Mouse (Mus musculus) embryo, embryonic 11 days (tissue): ENCODE data around the gene Pzp.

ENCODE experiments used
- DNase-seq: peaks from one replicate; pipeline ENCODE4 v3.0.0-alpha.2; 2015

Gene Pzp

DNA sequence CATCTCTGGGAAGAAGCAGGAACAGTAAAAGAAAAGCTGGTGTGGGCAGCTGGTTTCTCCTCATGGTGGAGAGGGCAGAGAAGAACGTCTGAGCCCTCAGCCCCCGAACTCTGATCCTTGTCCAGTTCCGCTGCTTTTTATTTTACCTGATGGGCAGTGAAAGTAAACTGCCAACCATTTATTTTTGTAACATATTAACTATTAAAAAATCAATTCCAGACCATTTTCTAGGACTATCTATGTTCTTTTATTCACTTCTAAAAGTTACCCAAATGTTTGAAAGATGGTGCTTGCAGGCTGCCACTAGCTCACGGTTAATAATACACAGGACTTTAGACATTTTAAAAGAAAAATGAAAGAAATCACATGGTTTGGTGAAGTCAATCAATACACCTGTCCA is at the start of gene Pzp:
Pzp (minus strand) TSS at position 120 of the 400 bp plus-strand sequence.
- no peak for DNase-seq

GRCm38 (mm10) chr6:128566589-128566988 is 40.1 kb upstream of the Pzp start:
- DNase-seq, result no peak

- no peak for DNase-seq
Measured at GRCm38 (mm10) chr6:128554049-128554448, 27.5 kb upstream of the Pzp start.

DNA sequence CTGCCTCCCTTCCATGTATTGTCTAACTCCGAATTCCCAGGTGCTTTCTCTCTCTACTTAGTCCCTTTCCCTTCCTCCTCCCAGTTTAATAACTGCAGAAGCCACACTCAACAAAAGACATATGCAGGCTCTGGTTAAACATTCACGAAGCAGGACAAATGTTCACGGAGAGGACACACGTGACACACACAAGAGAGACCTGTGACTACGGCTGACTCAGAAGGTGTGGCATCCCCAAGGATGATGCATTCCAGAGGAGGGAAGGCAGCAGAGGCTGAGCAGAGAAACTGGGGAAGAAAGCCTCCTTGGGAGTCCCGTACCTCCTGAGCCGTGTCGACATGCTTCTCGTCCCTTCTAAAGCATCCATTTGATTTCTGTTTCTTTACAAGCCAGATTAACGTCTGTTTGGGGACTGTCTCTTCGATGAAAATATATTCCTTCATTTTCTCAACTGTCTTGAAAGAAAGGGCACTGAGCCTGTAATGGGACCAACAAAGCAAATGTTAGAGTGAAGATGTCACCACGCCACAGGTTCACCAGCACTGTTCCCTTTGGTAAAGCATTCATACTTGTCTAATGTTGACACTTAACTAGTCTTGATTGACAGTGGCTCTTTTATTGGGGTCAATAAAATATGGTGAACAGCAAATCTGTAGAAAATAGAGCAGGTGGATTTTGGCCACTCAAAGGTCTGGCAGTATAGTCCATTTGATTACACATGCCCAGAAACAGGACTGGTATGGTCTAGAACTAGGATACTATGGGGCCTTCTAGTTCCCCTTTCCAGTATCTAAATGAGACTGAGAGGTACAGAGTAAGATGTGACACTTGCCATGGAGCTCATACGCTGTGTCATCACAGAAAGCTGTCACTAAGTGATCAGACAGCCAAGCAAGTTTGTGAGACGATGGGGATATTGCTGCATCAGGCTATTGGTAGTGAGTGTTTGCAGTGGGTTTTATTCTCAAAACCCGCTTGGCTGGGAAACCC is 23.2 kb upstream of the Pzp start:
- DNase-seq, result no peak

- no peak for DNase-seq
Measured at GRCm38 (mm10) chr6:128548532-128548931, 22.0 kb upstream of the Pzp start.

GRCm38 (mm10) chr6:128545402-128545801 is 18.9 kb upstream of the Pzp start:
- DNase-seq, result no peak

DNA sequence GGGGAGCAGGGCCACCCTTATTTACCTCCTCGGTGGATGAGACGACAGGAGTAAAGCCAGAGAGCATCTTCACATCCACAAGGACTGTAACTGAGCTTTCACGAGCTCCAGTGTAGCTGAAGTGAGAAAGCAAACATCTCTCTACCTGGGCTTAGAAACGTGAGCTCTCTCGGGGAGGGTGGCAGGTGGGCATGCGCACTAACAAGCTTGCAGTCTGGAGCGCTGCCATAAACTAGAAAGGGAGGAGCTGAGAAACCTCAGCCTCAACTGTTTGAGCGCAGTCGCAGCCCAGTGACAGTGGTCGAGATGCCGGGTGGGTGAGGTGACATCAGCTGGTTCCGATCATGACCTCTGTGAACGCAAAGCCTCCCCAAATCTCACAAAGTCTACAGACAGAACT is 16.7 kb upstream of the Pzp start:
- DNase-seq, result no peak

DNA sequence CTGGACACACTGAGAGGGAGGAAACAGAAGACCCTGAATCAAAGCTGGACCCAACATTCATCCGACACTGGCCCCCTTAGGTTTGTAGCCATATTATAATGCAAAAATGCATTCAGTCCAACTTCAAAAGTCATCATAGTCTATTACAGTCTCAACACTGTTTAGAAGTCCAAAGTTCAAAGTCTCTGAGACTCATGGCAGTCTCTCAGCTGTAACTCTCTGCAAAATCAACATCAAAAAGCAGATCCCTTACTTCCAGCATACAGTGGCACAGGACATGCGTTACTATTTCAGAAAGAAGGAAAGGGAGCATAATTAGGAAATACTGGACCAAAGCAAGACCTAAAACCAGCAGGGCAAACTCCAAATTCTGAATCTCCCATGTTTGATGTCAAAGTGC is 8.7 kb upstream of the Pzp start:
- DNase-seq, result no peak

- DNase-seq, result no peak
Measured at GRCm38 (mm10) chr6:128533296-128533695, 6.8 kb upstream of the Pzp start.

GRCm38 (mm10) chr6:128532701-128533100 is 6.2 kb upstream of the Pzp start:
- no peak for DNase-seq

GRCm38 (mm10) chr6:128528491-128528890 is 2.0 kb upstream of the Pzp start:
- no peak for DNase-seq

DNA sequence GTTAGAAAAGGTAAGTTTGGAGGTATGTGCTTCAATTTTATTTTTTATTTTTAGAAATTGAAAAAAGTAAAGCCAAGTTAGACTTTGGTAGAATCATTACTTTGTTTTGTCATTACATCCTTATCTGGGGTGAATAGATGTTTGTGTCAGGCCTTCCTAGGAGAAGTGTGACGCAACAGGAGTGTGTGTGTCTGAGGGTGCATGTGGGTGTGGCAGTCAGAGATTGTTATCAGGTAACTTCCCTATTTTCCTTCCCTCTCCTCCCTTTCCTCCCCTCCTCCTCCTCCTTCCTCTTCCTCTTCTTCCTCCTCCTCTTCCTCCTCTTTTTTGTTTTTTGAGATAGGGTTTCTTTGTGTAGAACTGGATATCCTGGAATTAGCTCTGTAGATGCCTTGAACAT is 590 bp upstream of the Pzp start:
- no peak for DNase-seq

- DNase-seq, result no peak
Measured at GRCm38 (mm10) chr6:128525801-128526200, 719 bp downstream of the Pzp start.

DNA sequence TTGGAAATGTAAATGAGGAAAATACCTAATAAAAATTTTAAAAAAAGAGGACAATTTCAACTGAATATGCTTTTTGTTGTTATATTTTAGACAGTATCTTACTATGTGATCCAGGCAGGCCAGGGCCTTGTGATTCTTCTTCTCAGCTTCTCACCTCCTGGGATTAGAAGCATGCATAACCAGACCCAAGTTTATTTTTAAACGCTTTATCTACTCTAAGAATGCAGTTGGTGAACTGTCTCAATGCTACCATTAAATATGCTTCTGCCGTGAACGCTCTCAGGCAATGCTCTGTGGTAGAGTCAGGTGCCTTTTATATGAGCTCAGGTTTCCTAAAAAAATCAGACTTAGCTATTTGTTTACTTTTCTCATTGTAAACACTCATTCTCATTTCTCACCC is 3.2 kb downstream of the Pzp start:
- no peak for DNase-seq

DNA sequence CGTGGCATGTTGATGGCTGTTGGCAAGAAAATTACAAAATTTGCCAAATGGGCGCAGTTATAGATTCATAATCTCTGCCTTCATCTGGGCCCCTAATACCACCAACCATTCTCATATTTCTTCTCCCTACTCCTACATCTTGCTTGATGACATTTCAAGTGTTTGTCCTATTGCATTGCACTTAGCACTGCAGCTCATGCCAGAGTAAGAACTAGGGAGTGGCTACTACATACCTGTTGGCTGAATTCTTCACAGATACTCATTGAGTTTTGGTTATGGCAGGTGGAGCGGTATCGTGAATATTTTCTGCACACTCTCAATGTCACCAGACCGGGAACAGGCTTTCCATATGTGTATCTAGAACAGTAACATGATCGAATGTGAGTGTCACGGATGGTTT is 7.4 kb downstream of the Pzp start:
- no peak for DNase-seq

GRCm38 (mm10) chr6:128505676-128506236 is 20.8 kb downstream of the Pzp start:
- DNase-seq, result no peak

DNA sequence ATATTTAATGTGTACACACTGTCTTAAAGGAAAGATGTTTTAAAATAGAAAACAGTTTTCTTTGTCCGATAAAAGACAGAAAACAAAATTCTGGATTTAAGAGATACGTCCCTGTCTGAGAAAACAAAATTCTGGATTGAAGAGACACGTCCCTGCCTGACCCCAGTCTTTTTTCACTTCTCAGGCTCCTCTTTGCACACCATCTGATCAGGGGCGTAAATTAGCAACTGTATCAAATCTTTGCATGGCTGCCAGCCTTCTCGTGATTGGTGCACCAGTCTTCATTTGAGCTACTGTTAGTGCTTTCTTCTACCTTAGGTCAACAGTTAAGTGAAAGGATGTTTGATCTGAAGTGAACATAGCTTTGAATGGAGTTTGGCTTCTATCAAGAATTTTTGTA is 21.8 kb downstream of the Pzp start:
- DNase-seq, result no peak

- DNase-seq, result no peak
Measured at GRCm38 (mm10) chr6:128495346-128495745, 31.2 kb downstream of the Pzp start.

GRCm38 (mm10) chr6:128494646-128495331 is 31.7 kb downstream of the Pzp start:
- DNase-seq, result no peak

DNA sequence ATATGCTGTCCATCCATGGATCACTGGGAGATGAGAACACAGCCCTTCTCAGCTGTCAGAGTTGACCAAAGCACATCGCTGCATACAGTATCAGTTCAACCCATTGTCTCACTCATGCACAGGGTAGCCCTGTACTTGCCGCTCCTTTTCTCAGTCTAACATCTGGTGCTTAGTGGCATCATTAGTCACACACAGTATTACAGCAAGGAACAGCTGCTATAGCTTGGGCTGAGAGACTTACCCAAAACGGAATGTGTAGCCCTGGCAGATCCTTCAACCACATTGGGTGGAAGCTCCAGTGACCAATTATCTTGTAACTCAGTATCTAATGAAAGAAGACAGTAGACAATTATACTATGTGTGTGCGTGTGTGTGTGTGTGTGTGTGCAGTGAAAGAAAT is 34.6 kb downstream of the Pzp start:
- no peak for DNase-seq

DNA sequence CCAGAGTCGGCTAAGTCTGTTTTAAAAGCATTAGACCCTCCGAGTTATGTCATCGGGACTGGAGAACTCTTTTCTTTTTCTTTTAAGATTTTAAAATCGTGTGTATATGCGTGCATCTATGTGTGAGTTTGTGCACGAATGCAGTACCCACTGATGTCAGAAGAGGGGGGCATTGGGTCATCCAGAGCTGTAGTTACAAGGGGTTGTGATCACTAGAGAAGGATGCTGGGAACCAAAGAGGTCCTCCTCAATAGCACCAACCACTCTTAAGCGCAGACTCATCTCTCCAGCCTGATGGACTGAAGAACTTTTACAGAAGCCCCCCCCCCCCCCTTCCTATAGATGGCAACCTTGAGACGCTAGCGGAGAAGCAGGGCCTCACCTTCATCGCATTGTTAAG is 36.4 kb downstream of the Pzp start:
- no peak for DNase-seq

- DNase-seq, result no peak
Measured at GRCm38 (mm10) chr6:128487736-128488135, 38.8 kb downstream of the Pzp start.
